Mouse (Mus musculus): ENCODE results near the gene 4932438H23Rik.

DNA sequence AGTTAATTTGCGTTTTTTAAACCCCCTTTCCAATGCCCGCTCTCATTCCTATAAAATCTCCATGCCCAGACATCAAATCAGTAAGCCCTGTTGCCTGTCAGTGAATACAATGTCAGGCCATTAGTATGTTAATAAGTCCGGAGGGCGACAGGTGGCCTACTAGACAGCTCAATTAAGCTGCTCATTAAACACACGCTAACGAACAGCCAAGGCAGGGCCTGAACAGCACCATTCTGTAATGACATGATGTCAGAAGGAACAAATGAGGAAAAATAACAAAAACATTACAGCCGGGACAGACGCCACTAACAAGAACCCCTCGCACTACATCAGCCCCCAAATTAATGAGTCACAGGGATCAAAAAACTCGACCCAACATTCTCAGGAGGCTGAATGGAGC is 45.5 kb upstream of the 4932438H23Rik start:
- no peak for TF ChIP-seq MAX (IDR thresholded peaks at IDR 0.05; ENCODE audit: low read length)
- no peak for TF ChIP-seq POLR2A (IDR thresholded peaks at IDR 0.05; ENCODE audit: control insufficient read depth in 1 of 2, insufficient read depth in 1 of 2, low read depth in 1 of 2, low read length in 2 of 2, poor library complexity in 1 of 2)
- no peak for TF ChIP-seq CTCF (IDR thresholded peaks at IDR 0.05 in 2 of 3, conservative IDR thresholded peaks at IDR 0.05 in 1 of 3; ENCODE audit: control insufficient read depth in 1 of 3, insufficient read depth in 1 of 3, low read depth in 2 of 3, low read length in 3 of 3, poor library complexity in 1 of 3, severe bottlenecking in 1 of 3)

Measured in MEL (cell line).